Comparison of ENCODE assay signal across 13 mouse cellular contexts in the genomic region with DNA sequence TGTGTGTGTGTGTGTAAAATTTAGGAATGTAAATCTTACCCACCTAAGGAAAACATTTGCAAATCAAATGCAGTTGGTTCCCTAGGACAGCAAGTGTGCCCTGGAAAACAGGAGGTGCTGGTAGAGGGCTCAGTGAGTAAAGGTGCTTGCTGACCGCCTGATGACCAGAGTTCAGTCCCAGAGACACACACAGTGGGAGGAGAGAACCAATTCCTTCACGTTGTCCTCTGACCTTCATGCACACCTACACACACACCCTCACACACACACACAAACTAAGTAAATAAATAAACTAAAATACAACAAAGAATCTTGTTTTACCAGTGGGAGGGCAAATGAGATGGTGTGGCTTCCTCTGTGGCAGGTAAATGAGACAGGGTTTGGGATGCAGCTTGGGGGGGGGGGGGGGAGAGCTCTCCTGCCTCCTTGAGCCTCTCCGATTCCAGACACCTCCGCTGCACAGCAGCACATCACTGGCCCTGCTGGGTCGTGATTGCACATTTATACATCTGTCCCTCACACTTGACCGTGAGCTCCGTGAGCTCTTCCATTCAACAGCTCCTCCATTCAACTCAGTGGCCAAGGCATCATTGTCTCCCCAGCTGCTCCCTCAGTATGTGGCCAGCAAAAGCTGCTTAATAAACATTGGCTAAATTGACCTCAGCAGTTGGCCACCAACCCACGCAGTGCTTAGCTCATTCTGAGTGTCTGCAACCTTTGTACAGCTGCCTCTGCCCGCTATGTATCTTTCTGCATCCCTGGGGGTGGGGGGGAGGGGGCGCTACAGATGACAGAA.
DNase-seq lines count a peak whose midpoint lies in the region; ATAC-seq and TF ChIP-seq lines count a peak whose summit lies in the region.
"Had no signal": no experiment of that assay in that cellular context is flagged by ENCODE, and none has a peak within 500 bp of the region (broad histone marks: within the 10 kb centered on the region; RNA-seq: fewer than 3 reads in every experiment).

No protein-coding gene starts in this region.

- TF ChIP-seq CTCF in liver, adult 2 months (IDR thresholded peaks at IDR 0.05; ENCODE audit: low read depth, low read length) = no peak
- no peak for TF ChIP-seq CTCF in hindbrain, postnatal 0 days (IDR thresholded peaks at IDR 0.05; ENCODE audit: low read depth)

- H3K9me3 ChIP-seq in forebrain, embryonic 11.5 days (ENCODE audit: control insufficient read depth, low read length) = no peaks in the 10 kb centered on the region
- no peaks in the 10 kb centered on the region for H3K9me3 ChIP-seq in hindbrain, postnatal 0 days (ENCODE audit: low read length)
- no peaks in the 10 kb centered on the region for H3K9me3 ChIP-seq in neural tube, embryonic 15.5 days (replicated peaks)
- H3K9me3 ChIP-seq: embryonic facial prominence, embryonic 13.5 days had no signal

- H3K27ac ChIP-seq in liver, adult 2 months (replicated peaks; ENCODE audit: insufficient read depth, low read depth, low read length) = no peak overlapping the region
- H3K27ac ChIP-seq in forebrain, embryonic 11.5 days (ENCODE audit: low read depth, low read length) = no peak overlapping the region
- no peak overlapping the region for H3K27ac ChIP-seq in hindbrain, postnatal 0 days
- no peak overlapping the region for H3K27ac ChIP-seq in neural tube, embryonic 15.5 days (replicated peaks)
- H3K27ac ChIP-seq: embryonic facial prominence, embryonic 13.5 days; left cerebral cortex, adult 2 months had no signal

- peak; percentile 85 for ATAC-seq in forebrain, embryonic 11.5 days (replicated peaks; ENCODE audit: low FRiP score)
- ATAC-seq in hindbrain, postnatal 0 days = peak; percentile 73
- ATAC-seq in neural tube, embryonic 15.5 days (ENCODE audit: low FRiP score) = peak; percentile 47; the same call in 1 of the 2 replicates
- no peak for ATAC-seq in cerebellum, adult (ENCODE audit: insufficient number of reproducible peaks, low FRiP score, low TSS enrichment)

- no peaks in the 10 kb centered on the region for H3K36me3 ChIP-seq in liver, adult 2 months (ENCODE audit: control insufficient read depth, insufficient read depth, low read length)
- H3K36me3 ChIP-seq in forebrain, embryonic 11.5 days (ENCODE audit: control insufficient read depth, insufficient read depth, low read length) = no peaks in the 10 kb centered on the region
- H3K36me3 ChIP-seq in hindbrain, postnatal 0 days (ENCODE audit: insufficient read depth, low read length) = no peaks in the 10 kb centered on the region
- no peaks in the 10 kb centered on the region for H3K36me3 ChIP-seq in neural tube, embryonic 15.5 days
- H3K36me3 ChIP-seq: embryonic facial prominence, embryonic 13.5 days had no signal

- DNase-seq in liver, adult 2 months (ENCODE audit: extremely low read depth, low read depth, low spot score) = peak; percentile 2
- no peak for DNase-seq in liver
- DNase-seq in forebrain, embryonic 11.5 days (ENCODE audit: low spot score) = peak; percentile 56
- DNase-seq in hindbrain, postnatal 0 days (ENCODE audit: low spot score) = peak; percentile 35
- DNase-seq in layer of hippocampus, adult 9-11 months = no peak
- no peak for DNase-seq in gastrocnemius, postnatal 4 days (ENCODE audit: low spot score in 2 of 2)
- DNase-seq: heart, postnatal 36 days; kidney, postnatal 10 days; lung, embryonic 14.5 days had no signal

- H3K27me3 ChIP-seq in liver, adult 2 months (ENCODE audit: control insufficient read depth, insufficient read depth, low read length) = no peaks in the 10 kb centered on the region
- H3K27me3 ChIP-seq in forebrain, embryonic 11.5 days (ENCODE audit: control insufficient read depth, insufficient read depth, low read length) = no peaks in the 10 kb centered on the region; the same call in 1 of the 2 replicates
- H3K27me3 ChIP-seq in hindbrain, postnatal 0 days (ENCODE audit: insufficient read depth, low read length) = no peaks in the 10 kb centered on the region
- H3K27me3 ChIP-seq in neural tube, embryonic 15.5 days (replicated peaks) = no peaks in the 10 kb centered on the region
- H3K27me3 ChIP-seq: embryonic facial prominence, embryonic 13.5 days had no signal

- H3K4me3 ChIP-seq in liver, adult 2 months (ENCODE audit: insufficient read depth, low read depth, low read length) = no peak overlapping the region
- no peak overlapping the region for H3K4me3 ChIP-seq in forebrain, embryonic 11.5 days (ENCODE audit: low read depth, low read length)
- H3K4me3 ChIP-seq in hindbrain, postnatal 0 days (ENCODE audit: low read length) = no peak overlapping the region
- no peak overlapping the region for H3K4me3 ChIP-seq in neural tube, embryonic 15.5 days (replicated peaks)
- H3K4me3 ChIP-seq: embryonic facial prominence, embryonic 13.5 days; left cerebral cortex, adult 2 months had no signal

- no peak overlapping the region for H3K4me2 ChIP-seq in forebrain, embryonic 11.5 days (ENCODE audit: low read depth, low read length, severe bottlenecking)
- no peak overlapping the region for H3K4me2 ChIP-seq in hindbrain, postnatal 0 days (ENCODE audit: low read depth, low read length)
- H3K4me2 ChIP-seq in neural tube, embryonic 15.5 days = no peak overlapping the region
- H3K4me2 ChIP-seq: embryonic facial prominence, embryonic 13.5 days; lung, embryonic 14.5 days had no signal

- H3K4me1 ChIP-seq in liver, adult 2 months (ENCODE audit: control insufficient read depth, insufficient read depth, low read length) = no peaks in the 10 kb centered on the region
- peaks cover 3% of the 10 kb centered on the region; the same call in 1 of the 2 replicates for H3K4me1 ChIP-seq in forebrain, embryonic 11.5 days (replicated peaks; ENCODE audit: control insufficient read depth, insufficient read depth, low read length)
- H3K4me1 ChIP-seq in hindbrain, postnatal 0 days (ENCODE audit: insufficient read depth, low read length) = no peaks in the 10 kb centered on the region
- H3K4me1 ChIP-seq in neural tube, embryonic 15.5 days = no peaks in the 10 kb centered on the region
- H3K4me1 ChIP-seq: embryonic facial prominence, embryonic 13.5 days had no signal

- H3K79me2 ChIP-seq in liver, adult 2 months (ENCODE audit: control insufficient read depth, insufficient read depth, low read length) = no peaks in the 10 kb centered on the region

- H3K9ac ChIP-seq in liver, adult 2 months (ENCODE audit: low read depth, low read length) = no peak overlapping the region
- no peak overlapping the region for H3K9ac ChIP-seq in forebrain, embryonic 11.5 days (ENCODE audit: low read length)
- no peak overlapping the region for H3K9ac ChIP-seq in hindbrain, postnatal 0 days (replicated peaks; ENCODE audit: low read length)
- H3K9ac ChIP-seq in neural tube, embryonic 15.5 days (replicated peaks) = no peak overlapping the region
- H3K9ac ChIP-seq: embryonic facial prominence, embryonic 13.5 days; lung, embryonic 14.5 days had no signal

- TF ChIP-seq POLR2A in liver, adult 2 months (IDR thresholded peaks at IDR 0.05; ENCODE audit: extremely low read depth, insufficient read depth, low read length) = no peak

- 29% methylated on average over 10 of the region's 10 CpGs for WGBS in liver, adult 2 months
- WGBS in forebrain, embryonic 11.5 days = 16% methylated on average over 10 of the region's 10 CpGs
- WGBS in hindbrain, postnatal 0 days = 15% methylated on average over 10 of the region's 10 CpGs
- 34% methylated on average over 10 of the region's 10 CpGs for WGBS in neural tube, embryonic 15.5 days

Comparison
In these comparisons a context has a peak if more than half of its experiments do, and no peak if none do; other contexts are left out.
1. DNase-seq: peak in liver, adult 2 months (single experiment), forebrain, embryonic 11.5 days (single experiment) and hindbrain, postnatal 0 days (single experiment); none in liver (single experiment), layer of hippocampus, adult 9-11 months (single experiment) and gastrocnemius, postnatal 4 days (0 of 2).